Mouse (Mus musculus): ENCODE results near the gene Mrpl14. TPM values are rescaled to one million over a fixed set of nuclear protein-coding genes. Genes with fewer than 3 reads are reported as not detected.
A peak's percentile ranks its signal among the peaks of the same experiment; 100 is the strongest.

Mrpl14 gene
- total and polyA plus RNA-seq, 2 experiments from 2014 or later = 98.0 to 152 TPM

GRCm38 (mm10) chr17:45680391-45680980 lies 5.6 kb upstream of the Mrpl14 start:
- 44% methylated on average over 8 of the region's 8 CpGs for WGBS
- peak overlapping the region; percentile 77 for H3K27ac ChIP-seq (ENCODE audit: low read depth)
- peaks cover 6% of the 10 kb centered on the region for H3K4me1 ChIP-seq (ENCODE audit: control insufficient read depth, insufficient read depth)
- TF ChIP-seq CTCF (IDR thresholded peaks at IDR 0.05; ENCODE audit: low read depth) (no peak), EP300 (IDR thresholded peaks at IDR 0.05; ENCODE audit: low read depth) (no peak)
- DNase-seq (ENCODE audit: low spot score) (peak; percentile 85), ATAC-seq (ENCODE audit: insufficient read depth, low read depth) (peak; percentile 85)
- no peaks in the 10 kb centered on the region for H3K27me3 ChIP-seq (ENCODE audit: control insufficient read depth, insufficient read depth, low read length)
- peak overlapping the region; percentile 42 for H3K4me2 ChIP-seq (ENCODE audit: low read depth, low read length)
- peaks cover 27% of the 10 kb centered on the region for H3K36me3 ChIP-seq (replicated peaks; ENCODE audit: control insufficient read depth, insufficient read depth, low read length)
- peak overlapping the region; percentile 34 for H3K9ac ChIP-seq (replicated peaks; ENCODE audit: low read depth, low read length)
- H3K4me3 ChIP-seq (ENCODE audit: low read depth, low read length) = peak overlapping the region; percentile 11
- no peaks in the 10 kb centered on the region for H3K9me3 ChIP-seq (replicated peaks; ENCODE audit: control insufficient read depth, low read length)

GRCm38 (mm10) chr17:45681588-45681987 lies 4.5 kb upstream of the Mrpl14 start:
- H3K27me3 ChIP-seq (ENCODE audit: control insufficient read depth, insufficient read depth, low read length) = no peaks in the 10 kb centered on the region
- H3K27ac ChIP-seq (ENCODE audit: low read depth) = no peak overlapping the region
- no peaks in the 10 kb centered on the region for H3K9me3 ChIP-seq (replicated peaks; ENCODE audit: control insufficient read depth, low read length)
- no peak overlapping the region for H3K4me3 ChIP-seq (ENCODE audit: low read depth, low read length)
- no peak overlapping the region for H3K9ac ChIP-seq (replicated peaks; ENCODE audit: low read depth, low read length)
- H3K4me2 ChIP-seq (ENCODE audit: low read depth, low read length) = no peak overlapping the region
- H3K36me3 ChIP-seq (replicated peaks; ENCODE audit: control insufficient read depth, insufficient read depth, low read length) = peaks cover 16% of the 10 kb centered on the region
- 100% methylated on average over 1 of the region's 1 CpGs for WGBS
- ATAC-seq (ENCODE audit: insufficient read depth, low read depth) = no peak
- H3K4me1 ChIP-seq (ENCODE audit: control insufficient read depth, insufficient read depth) = peaks cover 6% of the 10 kb centered on the region
- DNase-seq (ENCODE audit: low spot score) = no peak
- no peak for TF ChIP-seq EP300 (IDR thresholded peaks at IDR 0.05; ENCODE audit: low read depth)
- TF ChIP-seq CTCF (IDR thresholded peaks at IDR 0.05; ENCODE audit: low read depth) = peak; percentile 29

DNA sequence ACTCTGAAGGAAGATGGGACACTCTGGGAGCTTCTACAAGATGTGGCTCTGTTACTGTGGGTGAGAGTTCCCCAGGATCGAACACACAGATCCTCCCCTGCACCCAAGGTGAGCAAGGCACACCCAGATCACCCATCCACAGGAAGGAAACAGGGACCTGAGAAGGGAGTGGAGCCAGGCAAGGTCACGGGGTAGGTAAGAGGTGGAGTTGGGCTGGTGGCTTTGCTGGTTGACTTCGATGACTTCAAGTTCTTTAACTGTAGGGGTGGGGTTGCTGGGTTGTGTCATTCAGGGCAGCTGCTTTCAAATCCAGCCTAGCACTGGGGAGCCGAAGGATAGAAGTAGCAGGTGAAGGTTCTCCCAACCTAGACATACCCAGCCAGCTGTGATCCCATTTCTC lies 3.3 kb upstream of the Mrpl14 start:
- DNase-seq (ENCODE audit: low spot score) (no peak), ATAC-seq (ENCODE audit: insufficient read depth, low read depth) (no peak)
- TF ChIP-seq CTCF (IDR thresholded peaks at IDR 0.05; ENCODE audit: low read depth) = no peak
- TF ChIP-seq EP300 (IDR thresholded peaks at IDR 0.05; ENCODE audit: low read depth) = no peak
- Histone ChIP-seq H3K4me2 (ENCODE audit: low read depth, low read length) (no peak overlapping the region), H3K9ac (replicated peaks; ENCODE audit: low read depth, low read length) (no peak overlapping the region), H3K4me3 (ENCODE audit: low read depth, low read length) (no peak overlapping the region), H3K4me1 (ENCODE audit: control insufficient read depth, insufficient read depth) (peaks cover 17% of the 10 kb centered on the region), H3K9me3 (replicated peaks; ENCODE audit: control insufficient read depth, low read length) (no peaks in the 10 kb centered on the region), H3K27ac (ENCODE audit: low read depth) (no peak overlapping the region), H3K27me3 (ENCODE audit: control insufficient read depth, insufficient read depth, low read length) (no peaks in the 10 kb centered on the region), H3K36me3 (replicated peaks; ENCODE audit: control insufficient read depth, insufficient read depth, low read length) (peaks cover 10% of the 10 kb centered on the region; the same call in 1 of the 2 replicates)
- 79% methylated on average over 4 of the region's 4 CpGs for WGBS

- WGBS = 44% methylated on average over 14 of the region's 14 CpGs
- ATAC-seq (ENCODE audit: insufficient read depth, low read depth) (no peak), DNase-seq (ENCODE audit: low spot score) (no peak)
- peak overlapping the region; percentile 75 for H3K4me3 ChIP-seq (ENCODE audit: low read depth, low read length)
- H3K9me3 ChIP-seq (replicated peaks; ENCODE audit: control insufficient read depth, low read length) = no peaks in the 10 kb centered on the region
- TF ChIP-seq CTCF (IDR thresholded peaks at IDR 0.05; ENCODE audit: low read depth) = no peak
- no peak for TF ChIP-seq EP300 (IDR thresholded peaks at IDR 0.05; ENCODE audit: low read depth)
- peaks cover 24% of the 10 kb centered on the region for H3K4me1 ChIP-seq (ENCODE audit: control insufficient read depth, insufficient read depth)
- peak overlapping the region; percentile 89 for H3K4me2 ChIP-seq (ENCODE audit: low read depth, low read length)
- peak overlapping the region; percentile 85 for H3K9ac ChIP-seq (replicated peaks; ENCODE audit: low read depth, low read length)
- H3K36me3 ChIP-seq (replicated peaks; ENCODE audit: control insufficient read depth, insufficient read depth, low read length) = no peaks in the 10 kb centered on the region
- peak overlapping the region; percentile 52 for H3K27ac ChIP-seq (ENCODE audit: low read depth)
- H3K27me3 ChIP-seq (ENCODE audit: control insufficient read depth, insufficient read depth, low read length) = no peaks in the 10 kb centered on the region
Observed at GRCm38 (mm10) chr17:45684667-45685131, 1.4 kb upstream of the Mrpl14 start.

- no peaks in the 10 kb centered on the region for H3K27me3 ChIP-seq (ENCODE audit: control insufficient read depth, insufficient read depth, low read length)
- under 1% methylated on average over 57 of the region's 58 CpGs for WGBS
- peaks cover 24% of the 10 kb centered on the region for H3K4me1 ChIP-seq (ENCODE audit: control insufficient read depth, insufficient read depth)
- H3K9ac ChIP-seq (replicated peaks; ENCODE audit: low read depth, low read length) = peak overlapping the region; percentile 85
- H3K4me3 ChIP-seq (ENCODE audit: low read depth, low read length) = peak overlapping the region; percentile 75
- peak overlapping the region; percentile 52 for H3K27ac ChIP-seq (ENCODE audit: low read depth)
- peak overlapping the region; percentile 89 for H3K4me2 ChIP-seq (ENCODE audit: low read depth, low read length)
- ATAC-seq (ENCODE audit: insufficient read depth, low read depth) (peak; percentile 59), DNase-seq (ENCODE audit: low spot score) (no peak)
- H3K9me3 ChIP-seq (replicated peaks; ENCODE audit: control insufficient read depth, low read length) = no peaks in the 10 kb centered on the region
- no peaks in the 10 kb centered on the region for H3K36me3 ChIP-seq (replicated peaks; ENCODE audit: control insufficient read depth, insufficient read depth, low read length)
- TF ChIP-seq CTCF (IDR thresholded peaks at IDR 0.05; ENCODE audit: low read depth) = no peak
- no peak for TF ChIP-seq EP300 (IDR thresholded peaks at IDR 0.05; ENCODE audit: low read depth)
Observed at GRCm38 (mm10) chr17:45685171-45686092, 690 bp upstream of the Mrpl14 start.
